16 mouse cellular contexts compared by ENCODE assay signal in genomic region chr3:96251787-96252186, GRCm38 (mm10). TPM values are rescaled to one million over a fixed set of nuclear protein-coding genes. Genes with fewer than 3 reads are reported as not detected.
"Had no signal": no experiment of that assay in that cellular context is flagged by ENCODE, and none has a peak within 500 bp of the region (broad histone marks: within the 10 kb centered on the region; RNA-seq: fewer than 3 reads in every experiment).

No protein-coding gene starts in this region.

- H3K4me3 ChIP-seq: limb, embryonic 15.5 days; megakaryocyte, embryonic 14.5 days; midbrain, embryonic 15.5 days; neural tube, embryonic 13.5 days had no signal

- H3K4me2 ChIP-seq: limb, embryonic 15.5 days; midbrain, embryonic 11.5 days; midbrain, embryonic 15.5 days; neural tube, embryonic 13.5 days had no signal

- H3K27ac ChIP-seq: limb, embryonic 15.5 days; midbrain, embryonic 15.5 days; neural tube, embryonic 13.5 days had no signal

- DNase-seq: kidney, adult 8-10 months; kidney, postnatal 25 days; layer of hippocampus, adult 9-11 months; layer of hippocampus, postnatal 36 days; lung, adult 18-20 months; thymus, postnatal 36 days had no signal

- H3K36me3 ChIP-seq: limb, embryonic 15.5 days; midbrain, embryonic 15.5 days; neural tube, embryonic 13.5 days had no signal

- H3K9ac ChIP-seq: limb, embryonic 15.5 days; midbrain, embryonic 15.5 days; neural tube, embryonic 13.5 days had no signal

- H3K9me3 ChIP-seq: limb, embryonic 15.5 days; megakaryocyte, embryonic 14.5 days; midbrain, embryonic 15.5 days; neural tube, embryonic 13.5 days had no signal

- H3K27me3 ChIP-seq: limb, embryonic 15.5 days; megakaryocyte, embryonic 14.5 days; midbrain, embryonic 15.5 days; neural tube, embryonic 13.5 days had no signal

- ATAC-seq: intestine, postnatal 0 days; midbrain, embryonic 15.5 days had no signal

RNA-seq across cellular contexts. Expression of gene Hist2h3c1, which starts 5.3 kb away (rescaled TPM):
- total RNA-seq: layer of hippocampus, adult 18-20 months; layer of hippocampus, postnatal 36 days; left cerebral cortex, adult 8-10 months; left cerebral cortex, postnatal 25 days had no signal
- polyA plus RNA-seq: limb, embryonic 11.5 days; midbrain, embryonic 15.5 days had no signal
